Mouse (Mus musculus) intestine, embryonic 14.5 days (tissue): ENCODE data around the gene Nr5a1. TPM values are rescaled to one million over a fixed set of nuclear protein-coding genes. Genes with fewer than 3 reads are reported as not detected.

Experiments
- ATAC-seq: fragments of 200-750 bp; cut with Nextera tagmentation; replicated peaks from 2 replicates; pipeline ENCODE4 v1.8.0; 2017; ENCODE audit warnings: low read depth, moderate number of reproducible peaks, moderate TSS enrichment, moderate library complexity; ENCODE audit not compliant: low FRiP score, low TSS enrichment
- DNase-seq: peaks from one replicate; pipeline ENCODE4 v3.0.0-alpha.2; 2018; ENCODE audit warnings: low spot score
- H3K27ac ChIP-seq: fragments of 300-500 bp; sonication (generic); 2 replicates; pipeline ENCODE4 v1.5.1; 2014; ENCODE audit warnings: low read depth, mild to moderate bottlenecking, control low read depth
- H3K27me3 ChIP-seq: fragments of 300-500 bp; sonication (generic); replicated peaks from 2 replicates; pipeline ENCODE4 v1.6.1; 2014; ENCODE audit warnings: low read length, control low read depth; ENCODE audit not compliant: control insufficient read depth, insufficient read depth
- H3K36me3 ChIP-seq: fragments of 300-500 bp; sonication (generic); 2 replicates; pipeline ENCODE4 v1.6.1; 2014; ENCODE audit warnings: low read length, control low read depth; ENCODE audit not compliant: control insufficient read depth, insufficient read depth
- H3K4me1 ChIP-seq: fragments of 300-500 bp; sonication (generic); replicated peaks from 2 replicates; pipeline ENCODE4 v1.6.1; 2014; ENCODE audit warnings: low read length, control low read depth, mixed read lengths; ENCODE audit not compliant: control insufficient read depth, insufficient read depth
- H3K4me2 ChIP-seq: fragments of 300-500 bp; sonication (generic); 2 replicates; pipeline ENCODE4 v1.6.1; 2014; ENCODE audit warnings: low read length
- H3K4me3 ChIP-seq: fragments of 300-500 bp; sonication (generic); 2 replicates; pipeline ENCODE4 v1.5.1; 2014; ENCODE audit warnings: low read depth, low read length, control low read depth, mixed read lengths
- H3K9ac ChIP-seq: fragments of 300-500 bp; sonication (generic); 2 replicates; pipeline ENCODE4 v1.6.1; 2014; ENCODE audit warnings: mild to moderate bottlenecking, low read length
- H3K9me3 ChIP-seq: fragments of 300-500 bp; sonication (generic); 2 replicates; pipeline ENCODE4 v1.6.1; 2016; ENCODE audit warnings: low read length, control low read depth; ENCODE audit not compliant: control insufficient read depth
- WGBS: fragments of 180-500 bp; shearing (Covaris S2); extraction: QIAGEN DNeasy Blood & Tissue Kit; methylation state at CpG from one replicate; pipeline ENCODE4 v1.1.7; 2014; 5-methylcytosine and 5-hydroxymethylcytosine counted together
- polyA plus RNA-seq: library from polyadenylated mRNA; unstranded; fragments of >200 nt; fragmentation: Nextera tagmentation; extraction: Ambion mirVana; gene quantifications from 2 replicates; pipeline ENCODE4 v1.2.1, GENCODE M21; 2014

The Nr5a1 gene
- polyA plus RNA-seq, 1 experiment from 2014 or later: 0.09 TPM

GRCm38 (mm10) chr2:38695770-38696169 lies 18.6 kb downstream of the Nr5a1 start:
- 52% methylated on average over 9 of the region's 9 CpGs for WGBS
- no peak overlapping the region for H3K27ac ChIP-seq

DNA sequence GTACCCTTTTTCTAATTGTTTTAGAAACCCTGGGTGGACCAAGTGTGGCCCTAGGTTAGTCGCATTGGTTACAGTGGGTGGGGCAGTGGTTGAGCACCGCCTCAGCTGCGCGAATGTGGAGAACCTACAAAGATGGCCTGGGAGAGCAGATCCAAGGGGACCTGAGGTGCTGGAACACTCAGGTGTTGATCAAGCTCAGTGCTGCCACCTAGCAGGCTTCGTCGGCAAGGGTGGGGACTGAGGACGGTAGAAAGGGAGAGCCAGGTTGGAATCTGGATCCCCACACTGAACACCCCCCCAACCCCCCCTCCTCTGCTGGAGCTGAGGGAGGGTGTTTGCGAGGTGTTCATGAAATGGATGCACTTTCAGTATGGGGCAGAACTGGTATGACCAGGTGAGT lies 22.8 kb downstream of the Nr5a1 start:
- Histone ChIP-seq H3K27ac (no peak overlapping the region), H3K9ac (no peak overlapping the region), H3K4me3 (no peak overlapping the region), H3K36me3 (no peaks in the 10 kb centered on the region), H3K9me3 (no peaks in the 10 kb centered on the region), H3K4me1 (no peaks in the 10 kb centered on the region; the same call in 1 of the 2 replicates), H3K4me2 (no peak overlapping the region), H3K27me3 (peaks cover 4% of the 10 kb centered on the region; the same call in 1 of the 2 replicates)
- DNase-seq (peak; percentile 74), ATAC-seq (peak; percentile 33; the same call in 1 of the 2 replicates)
- WGBS: 9% methylated on average over 8 of the region's 8 CpGs

More at GRCm38 (mm10) chr2:38695770-38696169, 18.6 kb downstream of the Nr5a1 start:
- H3K36me3 ChIP-seq: no peaks in the 10 kb centered on the region
- no peak overlapping the region for H3K4me3 ChIP-seq
- DNase-seq: no peak
- H3K4me2 ChIP-seq: no peak overlapping the region
- no peaks in the 10 kb centered on the region for H3K4me1 ChIP-seq
- no peak overlapping the region for H3K9ac ChIP-seq
- H3K27me3 ChIP-seq: no peaks in the 10 kb centered on the region
- no peaks in the 10 kb centered on the region for H3K9me3 ChIP-seq
- ATAC-seq: no peak

DNA sequence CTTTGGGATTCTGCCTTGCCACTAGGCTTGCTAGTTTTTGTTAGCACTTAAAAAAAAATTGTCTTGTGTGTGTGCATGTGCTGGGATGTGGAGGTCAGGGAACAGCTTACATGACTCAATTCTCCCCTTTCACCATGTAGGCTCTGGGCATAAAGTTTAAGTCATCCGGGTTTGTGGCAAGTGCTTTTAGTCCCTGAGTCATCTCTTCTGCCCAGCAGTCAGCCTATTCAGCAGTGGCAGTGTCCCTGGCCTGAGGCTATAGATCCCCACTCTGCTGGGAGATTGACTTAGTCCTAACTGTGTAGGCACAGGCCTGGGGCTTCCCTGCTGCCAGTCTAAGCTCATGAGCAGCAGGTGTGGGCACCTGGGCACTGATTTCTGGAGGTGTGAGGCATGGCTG lies 24.5 kb downstream of the Nr5a1 start:
- 85% methylated on average over 1 of the region's 1 CpGs for whole genome bisulfite sequencing
- peaks cover 4% of the 10 kb centered on the region; the same call in 1 of the 2 replicates for H3K27me3 ChIP-seq
- H3K9me3 ChIP-seq: no peaks in the 10 kb centered on the region
- DNase-seq: no peak
- no peak for ATAC-seq
- H3K4me2 ChIP-seq: no peak overlapping the region
- H3K9ac ChIP-seq: no peak overlapping the region
- no peaks in the 10 kb centered on the region for H3K36me3 ChIP-seq
- H3K27ac ChIP-seq: no peak overlapping the region
- H3K4me3 ChIP-seq: no peak overlapping the region
- no peaks in the 10 kb centered on the region; the same call in 1 of the 2 replicates for H3K4me1 ChIP-seq

GRCm38 (mm10) chr2:38688791-38689520 lies 25.4 kb downstream of the Nr5a1 start:
- Histone ChIP-seq H3K36me3 (no peaks in the 10 kb centered on the region), H3K9ac (no peak overlapping the region)
- peak; percentile 59; the same call in 1 of the 2 replicates for ATAC-seq

DNA sequence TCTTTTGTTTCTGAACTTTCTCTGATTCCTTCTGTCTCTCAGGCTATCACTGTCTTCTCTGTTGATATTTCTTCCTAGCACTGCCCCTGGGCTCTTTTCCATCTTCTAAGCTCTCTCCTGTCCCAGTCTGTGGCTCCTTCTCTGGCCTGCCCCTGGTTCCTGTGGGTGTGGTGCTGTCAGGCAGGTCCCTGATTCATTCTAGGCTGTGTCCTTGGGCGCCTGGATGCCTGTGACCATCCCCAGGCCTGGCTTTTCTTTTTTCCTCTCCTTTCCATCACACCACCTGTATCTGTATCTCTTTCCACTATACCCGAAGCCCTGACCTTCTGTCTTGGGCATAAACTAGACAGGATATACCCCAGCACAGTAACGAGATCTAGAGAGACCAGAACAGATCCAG lies 28.6 kb downstream of the Nr5a1 start:
- H3K9ac ChIP-seq: no peak overlapping the region
- no peaks in the 10 kb centered on the region; the same call in 1 of the 2 replicates for H3K4me1 ChIP-seq
- no peak for ATAC-seq
- H3K4me2 ChIP-seq: no peak overlapping the region
- 64% methylated on average over 3 of the region's 3 CpGs for WGBS
- no peaks in the 10 kb centered on the region for H3K36me3 ChIP-seq
- no peak overlapping the region for H3K4me3 ChIP-seq
- no peak for DNase-seq
- H3K9me3 ChIP-seq: no peaks in the 10 kb centered on the region
- H3K27me3 ChIP-seq: peaks cover 4% of the 10 kb centered on the region; the same call in 1 of the 2 replicates
- H3K27ac ChIP-seq: no peak overlapping the region

More at GRCm38 (mm10) chr2:38688791-38689520, 25.4 kb downstream of the Nr5a1 start:
- DNase-seq: peak; percentile 73
- H3K4me2 ChIP-seq: peak overlapping the region; percentile 58
- H3K27ac ChIP-seq: no peak overlapping the region
- H3K4me1 ChIP-seq: no peaks in the 10 kb centered on the region; the same call in 1 of the 2 replicates
- peaks cover 4% of the 10 kb centered on the region; the same call in 1 of the 2 replicates for H3K27me3 ChIP-seq
- WGBS: 7% methylated on average over 24 of the region's 29 CpGs
- H3K9me3 ChIP-seq: no peaks in the 10 kb centered on the region
- peak overlapping the region; percentile 21; the same call in 1 of the 2 replicates for H3K4me3 ChIP-seq

GRCm38 (mm10) chr2:38683083-38683482 lies 31.3 kb downstream of the Nr5a1 start:
- H3K36me3 ChIP-seq: no peaks in the 10 kb centered on the region
- no peak overlapping the region for H3K27ac ChIP-seq
- H3K9ac ChIP-seq: no peak overlapping the region
- no peaks in the 10 kb centered on the region for H3K9me3 ChIP-seq
- no peak overlapping the region for H3K4me2 ChIP-seq
- WGBS: 69% methylated on average over 5 of the region's 5 CpGs
- no peak overlapping the region for H3K4me3 ChIP-seq
- H3K27me3 ChIP-seq: 0 out of 2 replicates have a peak, but pooled peaks cover 2% of the 10 kb centered on the region
- ATAC-seq (no peak), DNase-seq (no peak)
- no peaks in the 10 kb centered on the region for H3K4me1 ChIP-seq

GRCm38 (mm10) chr2:38682209-38682608 lies 32.1 kb downstream of the Nr5a1 start:
- Histone ChIP-seq H3K36me3 (no peaks in the 10 kb centered on the region), H3K4me2 (no peak overlapping the region), H3K27ac (no peak overlapping the region), H3K9ac (no peak overlapping the region), H3K27me3 (no peaks in the 10 kb centered on the region), H3K4me3 (no peak overlapping the region), H3K4me1 (no peaks in the 10 kb centered on the region), H3K9me3 (no peaks in the 10 kb centered on the region)
- DNase-seq: no peak
- WGBS: 90% methylated on average over 5 of the region's 5 CpGs
- no peak for ATAC-seq

DNA sequence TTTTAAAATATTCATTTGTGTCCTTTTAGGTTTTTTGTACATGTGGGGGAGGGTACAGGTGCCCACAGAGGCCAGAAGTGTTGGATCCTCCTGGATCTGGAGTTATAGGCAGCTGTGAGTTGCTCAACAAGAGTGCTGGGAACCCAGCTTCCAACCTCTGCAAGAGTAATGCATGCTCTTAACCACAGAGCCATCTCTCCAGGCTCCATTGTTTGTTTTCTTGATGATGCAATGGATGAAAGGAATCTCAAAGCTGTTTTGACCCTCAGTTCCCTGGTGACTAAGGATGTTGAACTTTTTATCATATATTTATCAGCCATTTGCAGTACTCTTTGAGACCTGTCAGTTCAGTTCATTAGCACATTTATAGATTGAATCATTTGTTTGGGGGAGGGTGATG lies 35.4 kb downstream of the Nr5a1 start:
- Histone ChIP-seq H3K27ac (no peak overlapping the region), H3K4me1 (no peaks in the 10 kb centered on the region), H3K36me3 (no peaks in the 10 kb centered on the region), H3K27me3 (no peaks in the 10 kb centered on the region), H3K9ac (no peak overlapping the region), H3K9me3 (no peaks in the 10 kb centered on the region), H3K4me3 (no peak overlapping the region), H3K4me2 (no peak overlapping the region)
- DNase-seq: no peak
- no peak for ATAC-seq
